Mouse (Mus musculus) forebrain, postnatal 0 days (tissue): Measurements from ENCODE around the gene Mvb12a. TPM values are rescaled to one million over a fixed set of nuclear protein-coding genes. Genes with fewer than 3 reads are reported as not detected.

ENCODE experiments used
- ATAC-seq: fragments of 200-750 bp; cut with Nextera tagmentation; 2 replicates; pipeline ENCODE4 v1.8.0; 2017; ENCODE audit warnings: mild to moderate bottlenecking, moderate library complexity
- DNase-seq: peaks from one replicate; pipeline ENCODE4 v3.0.0-alpha.2; 2015
- H3K27ac ChIP-seq: fragments of 300-500 bp; sonication (generic); 2 replicates; pipeline ENCODE4 v1.5.1; 2014; ENCODE audit warnings: low read depth, mild to moderate bottlenecking, antibody characterized with exemption, low read length, moderate library complexity, mixed read lengths
- H3K27me3 ChIP-seq: fragments of 300-500 bp; sonication (generic); 2 replicates; pipeline ENCODE4 v1.6.1; 2014; ENCODE audit warnings: mild to moderate bottlenecking, low read length, mixed read lengths; ENCODE audit not compliant: insufficient read depth
- H3K36me3 ChIP-seq: fragments of 300-500 bp; sonication (generic); 2 replicates; pipeline ENCODE4 v1.6.1; 2014; ENCODE audit warnings: mild to moderate bottlenecking, moderate library complexity; ENCODE audit not compliant: insufficient read depth
- H3K4me1 ChIP-seq: fragments of 300-500 bp; sonication (generic); 2 replicates; pipeline ENCODE4 v1.6.1; 2014; ENCODE audit warnings: antibody characterized with exemption; ENCODE audit not compliant: insufficient read depth
- H3K4me2 ChIP-seq: fragments of 300-500 bp; sonication (generic); 2 replicates; pipeline ENCODE4 v1.6.1; 2014; ENCODE audit warnings: low read depth, mild to moderate bottlenecking, moderate library complexity
- H3K4me3 ChIP-seq: fragments of 300-500 bp; sonication (generic); 2 replicates; pipeline ENCODE4 v1.5.1; 2014; ENCODE audit warnings: low read depth, low read length, mixed read lengths
- H3K9ac ChIP-seq: fragments of 300-500 bp; sonication (generic); 2 replicates; pipeline ENCODE4 v1.6.1; 2014; ENCODE audit warnings: mild to moderate bottlenecking
- H3K9me3 ChIP-seq: fragments of 300-500 bp; sonication (generic); 2 replicates; pipeline ENCODE4 v1.6.1; 2016; ENCODE audit warnings: low read length
- CTCF ChIP-seq: sonication (generic); IDR thresholded peaks from 2 replicates; pipeline ENCODE4 v1.5.1; 2016; ENCODE audit warnings: antibody characterized with exemption, control low read depth, low read depth
- WGBS: fragments of 180-500 bp; shearing (Covaris S2); extraction: QIAGEN DNeasy Blood & Tissue Kit; methylation state at CpG from one replicate; pipeline ENCODE4 v1.1.7; 2014; 5-methylcytosine and 5-hydroxymethylcytosine counted together
- polyA plus RNA-seq: library from polyadenylated mRNA; unstranded; fragments of >200 nt; fragmentation: Nextera tagmentation; extraction: Ambion mirVana; gene quantifications from 2 replicates; pipeline ENCODE4 v1.2.1, GENCODE M21; 2015
- total RNA-seq: library from RNA; depleted of rRNA; stranded (reverse); fragments of >200 nt; gene quantifications from 2 replicates; pipeline ENCODE4 v1.2.3, GENCODE M21; 2014

Mvb12a gene
- total and polyA plus RNA-seq, 2 experiments from 2014 or later, result 70.5 to 73.4 TPM

- H3K9ac ChIP-seq, result no peak overlapping the region
- no peaks in the 10 kb centered on the region for H3K9me3 ChIP-seq
- TF ChIP-seq CTCF, result no peak
- no peaks in the 10 kb centered on the region for H3K4me1 ChIP-seq
- H3K36me3 ChIP-seq, result peaks cover 20% of the 10 kb centered on the region
- no peak overlapping the region for H3K4me2 ChIP-seq
- no peak for DNase-seq
- no peak overlapping the region for H3K27ac ChIP-seq
- no peak overlapping the region for H3K4me3 ChIP-seq
- H3K27me3 ChIP-seq, result no peaks in the 10 kb centered on the region
- no peak for ATAC-seq
- WGBS, result 80% methylated on average over 1 of the region's 1 CpGs
Measured at GRCm38 (mm10) chr8:71579009-71579408, 36.3 kb downstream of the Mvb12a start.

- H3K36me3 ChIP-seq, result peaks cover 25% of the 10 kb centered on the region
- no peak overlapping the region for H3K27ac ChIP-seq
- DNase-seq, result no peak
- H3K9me3 ChIP-seq, result no peaks in the 10 kb centered on the region
- no peak overlapping the region for H3K9ac ChIP-seq
- no peak overlapping the region for H3K4me2 ChIP-seq
- WGBS, result 72% methylated on average over 14 of the region's 14 CpGs
- no peak for TF ChIP-seq CTCF
- no peak overlapping the region for H3K4me3 ChIP-seq
- ATAC-seq, result no peak
- no peaks in the 10 kb centered on the region for H3K27me3 ChIP-seq
- H3K4me1 ChIP-seq, result no peaks in the 10 kb centered on the region
Measured at GRCm38 (mm10) chr8:71579476-71579875, 36.8 kb downstream of the Mvb12a start.

GRCm38 (mm10) chr8:71580201-71580600 lies 37.5 kb downstream of the Mvb12a start:
- H3K4me1 ChIP-seq, result no peaks in the 10 kb centered on the region
- H3K27ac ChIP-seq, result no peak overlapping the region
- no peak for TF ChIP-seq CTCF
- no peaks in the 10 kb centered on the region for H3K27me3 ChIP-seq
- no peak overlapping the region for H3K4me2 ChIP-seq
- no peak overlapping the region for H3K4me3 ChIP-seq
- no peaks in the 10 kb centered on the region for H3K9me3 ChIP-seq
- no peak overlapping the region for H3K9ac ChIP-seq
- peaks cover 32% of the 10 kb centered on the region for H3K36me3 ChIP-seq
- 25% methylated on average over 9 of the region's 9 CpGs for WGBS
- ATAC-seq (no peak), DNase-seq (peak; percentile 24)

- no peak overlapping the region for H3K4me2 ChIP-seq
- DNase-seq (peak; percentile 71), ATAC-seq (peak; percentile 50)
- H3K9me3 ChIP-seq, result no peaks in the 10 kb centered on the region
- TF ChIP-seq CTCF, result peak; percentile 79
- H3K4me1 ChIP-seq, result peaks cover 4% of the 10 kb centered on the region; the same call in 1 of the 2 replicates
- H3K27me3 ChIP-seq, result no peaks in the 10 kb centered on the region
- no peak overlapping the region for H3K4me3 ChIP-seq
- no peak overlapping the region for H3K27ac ChIP-seq
- WGBS, result 87% methylated on average over 2 of the region's 2 CpGs
- peaks cover 30% of the 10 kb centered on the region for H3K36me3 ChIP-seq
- H3K9ac ChIP-seq, result no peak overlapping the region
Measured at GRCm38 (mm10) chr8:71586891-71587290, 44.2 kb downstream of the Mvb12a start.

- Histone ChIP-seq H3K27ac (no peak overlapping the region), H3K4me3 (no peak overlapping the region), H3K36me3 (peaks cover 28% of the 10 kb centered on the region), H3K4me2 (no peak overlapping the region), H3K4me1 (peaks cover 10% of the 10 kb centered on the region), H3K27me3 (no peaks in the 10 kb centered on the region), H3K9me3 (no peaks in the 10 kb centered on the region), H3K9ac (no peak overlapping the region)
- DNase-seq (no peak), ATAC-seq (no peak)
- 79% methylated on average over 3 of the region's 3 CpGs for WGBS
- TF ChIP-seq CTCF, result no peak
Measured at GRCm38 (mm10) chr8:71588762-71589161, 46.0 kb downstream of the Mvb12a start.

GRCm38 (mm10) chr8:71591017-71591416 lies 48.3 kb downstream of the Mvb12a start:
- DNase-seq (no peak), ATAC-seq (no peak)
- peak overlapping the region; percentile 89 for H3K9ac ChIP-seq
- WGBS, result 22% methylated on average over 5 of the region's 5 CpGs
- H3K36me3 ChIP-seq, result peaks cover 10% of the 10 kb centered on the region; the same call in 1 of the 2 replicates
- H3K27ac ChIP-seq, result no peak overlapping the region
- peaks cover 10% of the 10 kb centered on the region for H3K4me1 ChIP-seq
- peak overlapping the region; percentile 90 for H3K4me2 ChIP-seq
- TF ChIP-seq CTCF, result no peak
- no peaks in the 10 kb centered on the region for H3K27me3 ChIP-seq
- peak overlapping the region; percentile 76 for H3K4me3 ChIP-seq
- no peaks in the 10 kb centered on the region for H3K9me3 ChIP-seq

- TF ChIP-seq CTCF, result no peak
- DNase-seq (peak; percentile 95), ATAC-seq (peak; percentile 84)
- Histone ChIP-seq H3K9me3 (no peaks in the 10 kb centered on the region), H3K4me1 (peaks cover 10% of the 10 kb centered on the region), H3K4me2 (peak within 1 kb of the TSS; percentile 90), H3K4me3 (peak within 1 kb of the TSS; percentile 76), H3K27ac (peak within 1 kb of the TSS; percentile 96), H3K9ac (peak within 1 kb of the TSS; percentile 89), H3K27me3 (no peaks in the 10 kb centered on the region), H3K36me3 (peaks cover 7% of the 10 kb centered on the region; the same call in 1 of the 2 replicates)
- WGBS, result 2% methylated on average over 70 of the region's 71 CpGs
Measured at GRCm38 (mm10) chr8:71591471-71592373, 49.0 kb downstream of the Mvb12a start, which contains the start of gene Pgls. Gene Pgls, plus strand, starts transcription at chr8:71592176.
